Mouse (Mus musculus) layer of hippocampus, adult 18-20 months (tissue): ENCODE measurements around the gene Olfr813. TPM values are rescaled to one million over a fixed set of nuclear protein-coding genes. Genes with fewer than 3 reads are reported as not detected.
"Not testable (repeated sequence)": the region's sequence is repeated elsewhere in the genome, so short reads cannot be mapped to it uniquely, and the experiment has no call there.

Experiments used
- DNase-seq, 2 experiments: peaks; one replicate each; pipeline ENCODE4 v3.0.0; 2022; ENCODE audit warnings: low spot score in 2 of 2
- long read RNA-seq: library from polyadenylated mRNA; stranded (forward); transcript quantifications from one replicate; pipeline ENCODE4 v2.0.0, GENCODE M21; 2021
- total RNA-seq, 2 experiments: library from RNA; stranded (reverse); gene quantifications; 2 replicates each; pipeline ENCODE4 v1.2.3; 2021

Olfr813 gene
- not detected for total RNA-seq
- long read RNA-seq, result 0 reads

GRCm38 (mm10) chr10:129855067-129855466, at the start of gene Olfr813:
Gene Olfr813, plus strand, starts transcription at chr10:129855367.
- no peak for DNase-seq

DNA sequence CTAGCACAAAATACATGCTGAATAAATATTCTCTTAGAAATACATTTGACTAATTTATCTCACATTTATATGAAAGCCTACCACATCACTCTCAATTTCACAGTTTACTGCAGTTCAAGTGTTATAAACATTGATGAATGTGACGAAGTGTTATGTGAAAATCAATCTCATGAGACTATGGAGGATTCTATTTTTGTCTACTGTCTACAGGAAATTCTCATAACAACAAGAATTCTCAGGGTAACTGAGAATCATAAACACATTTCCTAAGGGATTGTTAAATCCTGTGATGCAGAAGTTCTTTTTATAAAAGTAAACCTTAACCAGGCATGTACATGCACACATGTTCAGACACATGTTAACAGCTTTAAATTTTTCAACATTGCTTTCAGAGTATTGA, 9.2 kb upstream of the Olfr813 start, which contains the start of gene Olfr812:
Olfr812 (minus strand) TSS at position 101 of the 400 bp plus-strand sequence.
- DNase-seq, result no peak

GRCm38 (mm10) chr10:129847343-129847742, 7.8 kb upstream of the Olfr813 start:
- DNase-seq, result no peak

DNA sequence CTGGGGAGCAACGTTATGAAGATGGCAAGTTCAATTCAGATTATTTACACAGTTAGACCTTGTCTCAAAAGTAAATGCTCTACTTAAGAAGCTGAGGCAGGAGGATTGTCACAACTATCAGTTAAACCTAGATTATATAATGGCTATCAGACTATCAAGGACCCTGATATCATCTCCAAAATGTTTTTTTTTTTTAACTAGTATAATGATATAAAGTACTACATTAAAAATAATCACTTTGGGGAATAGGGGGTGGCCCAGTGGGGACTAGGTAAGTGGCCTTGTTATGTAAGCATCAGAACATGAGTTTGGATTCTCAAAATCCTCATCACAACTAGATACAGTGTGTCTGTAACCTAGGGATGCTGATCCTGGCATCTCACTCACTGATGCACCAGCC, 24.6 kb downstream of the Olfr813 start, which contains the start of gene Olfr814:
Olfr814 (minus strand) TSS at position 101 of the 400 bp plus-strand sequence.
- DNase-seq, result not testable (repeated sequence)

- DNase-seq, result not testable (repeated sequence)
Observed at GRCm38 (mm10) chr10:129885496-129885895, 30.3 kb downstream of the Olfr813 start.

GRCm38 (mm10) chr10:129885934-129886333, 30.8 kb downstream of the Olfr813 start:
- DNase-seq, result no peak

DNA sequence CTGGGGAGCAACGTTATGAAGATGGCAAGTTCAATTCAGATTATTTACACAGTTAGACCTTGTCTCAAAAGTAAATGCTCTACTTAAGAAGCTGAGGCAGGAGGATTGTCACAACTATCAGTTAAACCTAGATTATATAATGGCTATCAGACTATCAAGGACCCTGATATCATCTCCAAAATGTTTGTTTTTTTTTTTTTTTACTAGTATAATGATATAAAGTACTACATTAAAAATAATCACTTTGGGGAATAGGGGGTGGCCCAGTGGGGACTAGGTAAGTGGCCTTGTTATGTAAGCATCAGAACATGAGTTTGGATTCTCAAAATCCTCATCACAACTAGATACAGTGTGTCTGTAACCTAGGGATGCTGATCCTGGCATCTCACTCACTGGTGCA, 50.6 kb downstream of the Olfr813 start, which contains the start of gene Olfr815:
Olfr815 (minus strand) TSS at position 101 of the 400 bp plus-strand sequence.
- DNase-seq, result not testable (repeated sequence)

Other genes starting within 250 kb of the Olfr813 start
- gene Olfr796, start 242.8 kb upstream of the Olfr813 start, total RNA-seq, result not detected
- gene Olfr798, start 227.4 kb upstream of the Olfr813 start, total RNA-seq, result not detected
- gene Olfr799, start 217.9 kb upstream of the Olfr813 start, total RNA-seq, result not detected
- not detected for gene Olfr800, start 197.7 kb upstream of the Olfr813 start, total RNA-seq
- gene Olfr801, start 181.5 kb upstream of the Olfr813 start, total RNA-seq, result not detected
- gene Olfr802, start 167.2 kb upstream of the Olfr813 start, total RNA-seq, result not detected
- not detected for gene Olfr803, start 161.1 kb upstream of the Olfr813 start, total RNA-seq
- gene Olfr804, start 152.2 kb upstream of the Olfr813 start, total RNA-seq, result not detected
- gene Olfr805, start 126.0 kb upstream of the Olfr813 start, total RNA-seq, result not detected
- gene Olfr806, start 113.4 kb upstream of the Olfr813 start, total RNA-seq, result not detected
- not detected for gene Olfr807, start 97.6 kb upstream of the Olfr813 start, total RNA-seq
- not detected for gene Olfr808, start 89.9 kb upstream of the Olfr813 start, total RNA-seq
- gene Olfr809, start 80.7 kb upstream of the Olfr813 start, total RNA-seq, result not detected
- not detected for gene Olfr810, start 60.5 kb upstream of the Olfr813 start, total RNA-seq
- gene Olfr811, start 51.0 kb upstream of the Olfr813 start, total RNA-seq, result not detected
- gene Olfr812, start 9.3 kb upstream of the Olfr813 start, total RNA-seq, result not detected
- not detected for gene Olfr814, start 24.5 kb downstream of the Olfr813 start, total RNA-seq
- not detected for gene Olfr815, start 50.5 kb downstream of the Olfr813 start, total RNA-seq
- not detected for gene Olfr816, start 60.2 kb downstream of the Olfr813 start, total RNA-seq
- not detected for gene Olfr818, start 93.7 kb downstream of the Olfr813 start, total RNA-seq
- not detected for gene Olfr819, start 111.9 kb downstream of the Olfr813 start, total RNA-seq
- gene Olfr247, start 120.8 kb downstream of the Olfr813 start, total RNA-seq, result not detected
- gene Gm10310, start 129.7 kb downstream of the Olfr813 start, total RNA-seq, result not detected
- not detected for gene Olfr820, start 157.3 kb downstream of the Olfr813 start, total RNA-seq
- not detected for gene Olfr821, start 175.0 kb downstream of the Olfr813 start, total RNA-seq
- gene Olfr822, start 215.8 kb downstream of the Olfr813 start, total RNA-seq, result not detected